Mouse (Mus musculus) Muller cell, postnatal 12 days (primary cell): ENCODE results near the gene Rxfp2.

Experiments
- DNase-seq: peaks from one replicate; pipeline ENCODE4 v3.0.0-alpha.2; 2015; ENCODE audit errors: inconsistent ontology term

Rxfp2 gene

GRCm38 (mm10) chr5:150115271-150116092 lies 97.0 kb downstream of the Rxfp2 start:
- DNase-seq: no peak

- no peak for DNase-seq
Measured at GRCm38 (mm10) chr5:150116216-150116905, 97.9 kb downstream of the Rxfp2 start.

DNA sequence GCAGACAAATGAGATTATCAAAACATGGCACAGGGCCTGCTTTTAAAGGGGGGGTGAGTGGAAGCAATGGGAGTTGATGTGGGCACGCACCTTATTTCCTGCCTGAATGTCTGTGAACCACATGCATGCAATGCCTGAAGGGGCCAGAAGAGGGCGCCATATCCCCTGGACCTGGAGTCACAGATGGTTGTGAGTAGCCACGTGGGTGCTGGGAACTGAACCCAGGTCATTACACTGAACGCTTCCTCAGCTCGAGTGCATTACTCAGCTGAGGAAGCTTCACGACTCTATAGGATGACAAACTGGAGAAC lies 98.4 kb downstream of the Rxfp2 start:
- no peak for DNase-seq

DNA sequence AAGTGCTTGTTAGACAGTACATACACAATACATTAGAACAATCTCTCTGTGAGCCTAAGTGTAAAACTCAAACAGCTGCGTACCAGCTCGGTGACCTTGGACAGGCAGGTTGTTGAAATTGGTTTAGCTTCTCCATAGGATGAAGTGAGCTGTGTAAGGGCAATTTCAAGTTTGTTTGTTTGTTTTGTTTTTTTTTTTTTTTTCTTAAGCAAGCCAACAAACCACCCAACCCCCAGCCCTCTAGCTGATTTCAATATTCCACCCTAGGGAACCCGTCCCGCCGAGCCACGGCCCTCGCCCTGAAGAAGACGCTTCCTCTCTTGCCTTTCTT lies 99.6 kb downstream of the Rxfp2 start:
- DNase-seq: no peak

- DNase-seq: peak; percentile 96
Measured at GRCm38 (mm10) chr5:150118455-150119241, 100.2 kb downstream of the Rxfp2 start, which contains the start of gene Fry. Gene Fry (plus strand): TSS chr5:150118645.

DNA sequence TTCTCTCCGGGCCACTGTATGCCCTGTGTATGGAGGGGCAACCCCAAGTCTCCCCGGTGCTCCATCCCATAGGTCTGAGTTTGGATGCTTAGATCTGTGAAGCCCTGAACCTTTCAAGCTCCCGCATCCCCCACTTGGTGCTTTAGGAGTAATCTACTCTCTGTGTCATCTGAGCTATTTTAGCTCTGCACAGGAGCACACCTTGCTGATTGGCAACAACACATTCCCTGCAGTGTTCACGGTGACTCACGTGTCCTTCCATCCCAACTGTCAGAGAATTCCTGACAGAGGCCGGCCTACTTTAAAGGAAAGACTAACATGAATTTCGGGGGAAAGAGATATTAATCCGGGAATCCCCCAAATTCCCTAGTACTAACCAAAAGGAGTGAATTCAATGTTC lies 102.2 kb downstream of the Rxfp2 start:
- DNase-seq: no peak

GRCm38 (mm10) chr5:150122095-150122494 lies 103.6 kb downstream of the Rxfp2 start:
- no peak for DNase-seq

DNA sequence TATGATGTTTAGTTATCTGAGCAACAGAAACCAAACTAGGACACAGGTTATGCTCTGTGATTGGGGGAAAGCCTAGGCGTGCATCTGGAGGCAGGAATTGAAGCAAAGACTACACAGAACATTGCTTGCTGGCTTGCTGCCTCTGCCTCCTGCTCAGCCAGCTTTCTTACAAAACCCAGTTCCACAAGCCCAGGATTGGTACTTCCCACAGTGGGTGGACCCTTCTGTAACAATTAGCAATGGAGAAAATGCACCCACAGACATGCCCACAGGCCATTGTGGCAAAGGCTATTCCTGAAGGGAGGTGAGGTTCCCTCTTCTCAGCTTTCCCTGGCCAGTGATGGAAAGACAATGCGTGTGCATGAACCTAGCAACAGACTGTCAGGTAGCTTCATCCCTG lies 104.1 kb downstream of the Rxfp2 start:
- peak; percentile 32 for DNase-seq

DNA sequence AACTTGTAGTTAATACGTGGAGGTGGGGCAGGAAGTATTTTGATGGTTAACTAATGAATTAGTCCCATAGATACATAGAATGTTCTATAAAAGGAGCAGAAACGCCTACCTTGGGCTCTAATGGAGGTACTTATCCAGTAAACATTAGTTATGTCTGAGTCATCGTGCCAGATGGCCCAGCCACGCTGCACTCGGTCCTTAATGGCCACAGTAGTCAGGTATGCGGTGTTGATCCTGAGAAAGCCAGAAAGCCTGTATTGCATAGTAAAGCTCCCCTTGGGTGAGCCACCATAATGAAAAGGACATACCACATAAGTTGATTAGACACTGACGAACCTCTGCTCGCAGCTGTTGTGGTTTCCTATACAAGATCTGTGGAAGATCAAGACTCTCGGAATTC lies 107.4 kb downstream of the Rxfp2 start:
- DNase-seq: no peak

DNA sequence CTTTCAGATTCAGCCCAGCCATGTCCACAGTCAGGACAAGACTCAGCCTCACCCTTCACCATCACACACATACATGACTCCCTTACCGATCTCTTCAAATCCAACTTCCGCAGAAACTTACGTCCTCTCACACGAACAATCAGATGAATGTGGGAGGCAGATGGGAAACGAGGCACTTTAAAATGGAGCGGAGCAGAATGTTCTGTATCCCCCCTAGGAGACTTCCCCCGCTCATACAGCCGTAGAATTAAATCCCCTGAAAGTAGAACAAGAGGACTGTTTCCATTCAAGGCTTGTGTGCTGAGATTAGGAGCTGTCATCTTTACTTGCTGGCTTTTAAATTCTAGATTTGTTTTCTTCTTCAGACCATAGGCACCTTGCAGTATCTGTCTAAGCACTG lies 110.0 kb downstream of the Rxfp2 start:
- DNase-seq: no peak

DNA sequence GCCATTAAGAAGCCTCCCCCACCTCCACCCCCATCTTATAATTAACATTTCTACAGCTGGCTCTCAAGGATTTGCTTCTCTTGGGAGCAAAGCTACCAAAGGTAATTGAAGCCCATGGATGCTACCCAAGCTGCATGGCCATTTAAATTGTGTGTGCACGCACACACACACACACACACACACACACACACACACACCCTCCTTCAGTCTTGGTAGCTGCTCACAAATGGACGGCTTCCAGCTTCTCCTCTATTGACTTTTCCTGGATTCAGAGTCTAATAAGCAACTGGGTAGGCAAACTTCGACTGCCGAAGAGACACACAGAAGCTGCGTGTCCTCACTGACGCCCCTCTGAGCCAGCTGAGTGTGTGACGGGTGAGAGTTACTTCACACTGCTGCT lies 111.7 kb downstream of the Rxfp2 start:
- DNase-seq: no peak

DNA sequence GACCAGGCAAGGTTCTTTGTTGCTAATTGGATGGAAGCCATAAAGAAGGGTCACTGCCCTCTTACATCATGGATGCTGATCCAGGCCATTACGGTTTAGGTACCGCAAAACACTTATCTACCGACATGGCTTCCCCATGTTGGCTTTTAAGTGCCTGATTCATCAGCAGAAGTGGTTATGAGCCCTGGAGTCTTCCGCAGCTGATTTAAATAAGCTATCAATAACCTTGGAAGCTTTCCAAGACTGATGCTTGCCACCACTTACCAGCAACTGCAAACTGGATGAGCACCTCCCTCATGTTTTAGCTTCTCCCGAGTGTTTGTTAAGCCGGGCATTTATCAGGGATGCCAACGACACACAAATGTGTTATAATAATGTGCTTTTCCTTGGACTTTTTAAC lies 112.7 kb downstream of the Rxfp2 start:
- no peak for DNase-seq
